Mouse (Mus musculus): ENCODE measurements at regions not wholly inside any gene's neighbourhood (a gene's known extent, or its start where the extent isn't known, plus 50 kb on each side); places are given as distances from the start of the nearest gene placed in this dataset.

DNA sequence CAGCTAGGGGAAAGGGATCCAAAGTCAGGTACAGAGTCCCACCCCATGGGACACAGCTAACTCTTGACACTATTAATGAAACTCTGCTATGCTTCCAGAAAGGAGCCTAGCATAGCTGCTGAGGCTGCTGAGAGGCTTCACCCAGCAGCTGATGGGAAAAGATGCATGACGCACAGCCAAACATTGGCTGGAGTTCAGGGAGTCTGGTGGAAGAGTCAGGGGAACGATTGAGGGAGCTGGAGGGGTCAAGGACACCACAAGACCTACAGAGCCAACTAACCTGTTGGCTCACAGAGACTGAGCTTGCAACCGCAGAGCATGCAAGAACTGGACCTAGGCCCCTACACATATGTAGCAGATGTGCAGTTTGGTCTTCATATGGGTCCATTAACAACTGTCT is 117.2 kb upstream of the Ubr2 start:
- H3K9ac ChIP-seq (ENCODE audit: low read depth, low read length) = no peak overlapping the region
- WGBS = 80% methylated on average over 3 of the region's 3 CpGs
- ATAC-seq (ENCODE audit: low FRiP score, low TSS enrichment) = no peak

GRCm38 (mm10) chr17:47123576-47123975 is 113.2 kb upstream of the Ubr2 start:
- Histone ChIP-seq H3K4me2 (replicated peaks; ENCODE audit: low read depth, low read length) (no peak overlapping the region), H3K9ac (ENCODE audit: low read depth, low read length) (no peak overlapping the region), H3K4me3 (ENCODE audit: low read length) (no peak overlapping the region), H3K36me3 (ENCODE audit: control insufficient read depth, insufficient read depth, low read length) (no peaks in the 10 kb centered on the region), H3K4me1 (ENCODE audit: control insufficient read depth, insufficient read depth, low read length) (no peaks in the 10 kb centered on the region), H3K27me3 (ENCODE audit: control insufficient read depth, insufficient read depth, low read length) (no peaks in the 10 kb centered on the region), H3K27ac (ENCODE audit: low read depth, low read length) (no peak overlapping the region), H3K9me3 (ENCODE audit: control insufficient read depth, low read length) (no peaks in the 10 kb centered on the region)
- WGBS = 93% methylated on average over 18 of the region's 18 CpGs
- ATAC-seq (ENCODE audit: low FRiP score, low TSS enrichment) = no peak

More for the DNA sequence above, 117.2 kb upstream of the Ubr2 start:
- H3K27ac ChIP-seq (ENCODE audit: low read depth, low read length) = no peak overlapping the region
- no peaks in the 10 kb centered on the region for H3K36me3 ChIP-seq (ENCODE audit: control insufficient read depth, insufficient read depth, low read length)
- no peaks in the 10 kb centered on the region for H3K27me3 ChIP-seq (ENCODE audit: control insufficient read depth, insufficient read depth, low read length)
- H3K4me3 ChIP-seq (ENCODE audit: low read length) = no peak overlapping the region
- no peak overlapping the region for H3K4me2 ChIP-seq (replicated peaks; ENCODE audit: low read depth, low read length)
- no peaks in the 10 kb centered on the region for H3K9me3 ChIP-seq (ENCODE audit: control insufficient read depth, low read length)
- no peaks in the 10 kb centered on the region for H3K4me1 ChIP-seq (ENCODE audit: control insufficient read depth, insufficient read depth, low read length)

- H3K27ac ChIP-seq (ENCODE audit: low read depth, low read length) = no peak overlapping the region
- H3K36me3 ChIP-seq (ENCODE audit: control insufficient read depth, insufficient read depth, low read length) = no peaks in the 10 kb centered on the region
- no peaks in the 10 kb centered on the region for H3K4me1 ChIP-seq (ENCODE audit: control insufficient read depth, insufficient read depth, low read length)
- no peaks in the 10 kb centered on the region for H3K9me3 ChIP-seq (ENCODE audit: control insufficient read depth, low read length)
- H3K27me3 ChIP-seq (ENCODE audit: control insufficient read depth, insufficient read depth, low read length) = no peaks in the 10 kb centered on the region
- 81% methylated on average over 9 of the region's 9 CpGs for whole genome bisulfite sequencing
- H3K9ac ChIP-seq (ENCODE audit: low read depth, low read length) = no peak overlapping the region
- no peak overlapping the region for H3K4me2 ChIP-seq (replicated peaks; ENCODE audit: low read depth, low read length)
- H3K4me3 ChIP-seq (ENCODE audit: low read length) = no peak overlapping the region
- ATAC-seq (ENCODE audit: low FRiP score, low TSS enrichment) = no peak
These were observed 111.9 kb upstream of the Ubr2 start for GRCm38 (mm10) chr17:47122221-47122620.

DNA sequence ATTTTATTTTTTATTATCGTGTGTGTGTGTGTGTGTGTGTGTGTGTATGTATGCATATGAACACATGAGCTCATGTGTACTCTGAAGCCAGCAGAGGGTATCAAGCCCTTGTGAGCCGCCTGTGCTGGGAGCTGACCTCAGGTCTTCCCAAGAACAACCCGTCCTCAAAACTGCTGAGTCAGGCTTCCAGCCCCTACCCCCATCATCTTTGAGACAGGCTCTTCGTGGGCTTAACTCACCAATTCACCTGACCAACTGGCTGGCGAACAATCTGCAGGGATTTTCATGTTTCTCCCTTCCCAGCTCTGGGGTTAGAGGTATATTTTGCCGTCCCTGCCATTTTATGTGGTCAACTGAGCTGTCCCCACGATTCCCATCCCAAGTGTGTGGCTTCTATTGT is 107.7 kb upstream of the Ubr2 start:
- Histone ChIP-seq H3K4me2 (replicated peaks; ENCODE audit: low read depth, low read length) (no peak overlapping the region), H3K9ac (ENCODE audit: low read depth, low read length) (no peak overlapping the region), H3K27ac (ENCODE audit: low read depth, low read length) (no peak overlapping the region), H3K9me3 (ENCODE audit: control insufficient read depth, low read length) (no peaks in the 10 kb centered on the region), H3K4me3 (ENCODE audit: low read length) (no peak overlapping the region), H3K4me1 (ENCODE audit: control insufficient read depth, insufficient read depth, low read length) (no peaks in the 10 kb centered on the region), H3K36me3 (ENCODE audit: control insufficient read depth, insufficient read depth, low read length) (no peaks in the 10 kb centered on the region), H3K27me3 (ENCODE audit: control insufficient read depth, insufficient read depth, low read length) (no peaks in the 10 kb centered on the region)
- ATAC-seq (ENCODE audit: low FRiP score, low TSS enrichment) = no peak
- WGBS = 86% methylated on average over 7 of the region's 7 CpGs

DNA sequence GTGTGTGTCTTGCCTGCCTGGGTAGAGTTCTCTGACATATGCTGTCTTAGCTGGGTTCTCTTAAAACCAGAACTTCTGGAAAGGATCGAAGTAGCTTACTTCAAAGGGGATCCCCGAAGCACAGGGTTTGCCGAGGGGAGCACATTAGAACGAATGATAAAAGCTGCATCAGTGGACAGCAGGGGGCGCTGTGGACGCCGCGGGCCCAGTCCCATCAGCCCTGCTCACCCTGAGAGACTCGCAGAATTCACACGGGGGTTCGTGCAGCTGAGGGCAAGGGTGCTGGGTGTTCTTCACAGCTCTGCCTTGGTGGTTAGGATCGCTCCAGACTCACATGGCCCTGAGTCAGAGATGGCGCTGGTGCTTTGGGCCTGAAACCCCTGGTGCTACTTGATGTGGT is 105.4 kb upstream of the Ubr2 start:
- no peaks in the 10 kb centered on the region for H3K27me3 ChIP-seq (ENCODE audit: control insufficient read depth, insufficient read depth, low read length)
- H3K9ac ChIP-seq (ENCODE audit: low read depth, low read length) = no peak overlapping the region
- H3K4me1 ChIP-seq (ENCODE audit: control insufficient read depth, insufficient read depth, low read length) = no peaks in the 10 kb centered on the region
- H3K36me3 ChIP-seq (ENCODE audit: control insufficient read depth, insufficient read depth, low read length) = no peaks in the 10 kb centered on the region
- H3K4me2 ChIP-seq (replicated peaks; ENCODE audit: low read depth, low read length) = no peak overlapping the region
- H3K27ac ChIP-seq (ENCODE audit: low read depth, low read length) = no peak overlapping the region
- no peaks in the 10 kb centered on the region; the same call in 1 of the 2 replicates for H3K9me3 ChIP-seq (ENCODE audit: control insufficient read depth, low read length)
- WGBS = 53% methylated on average over 13 of the region's 13 CpGs
- no peak overlapping the region for H3K4me3 ChIP-seq (ENCODE audit: low read length)
- ATAC-seq (ENCODE audit: low FRiP score, low TSS enrichment) = no peak

- no peaks in the 10 kb centered on the region for H3K27me3 ChIP-seq (ENCODE audit: control insufficient read depth, insufficient read depth, low read length)
- H3K9me3 ChIP-seq (ENCODE audit: control insufficient read depth, low read length) = no peaks in the 10 kb centered on the region; the same call in 1 of the 2 replicates
- no peak overlapping the region for H3K4me2 ChIP-seq (replicated peaks; ENCODE audit: low read depth, low read length)
- H3K9ac ChIP-seq (ENCODE audit: low read depth, low read length) = no peak overlapping the region
- 80% methylated on average over 5 of the region's 5 CpGs for WGBS
- no peak overlapping the region for H3K4me3 ChIP-seq (ENCODE audit: low read length)
- H3K4me1 ChIP-seq (ENCODE audit: control insufficient read depth, insufficient read depth, low read length) = no peaks in the 10 kb centered on the region
- no peak for ATAC-seq (ENCODE audit: low FRiP score, low TSS enrichment)
- H3K36me3 ChIP-seq (ENCODE audit: control insufficient read depth, insufficient read depth, low read length) = no peaks in the 10 kb centered on the region
- H3K27ac ChIP-seq (ENCODE audit: low read depth, low read length) = no peak overlapping the region
These were observed 104.8 kb upstream of the Ubr2 start for GRCm38 (mm10) chr17:47115141-47115540.

- Histone ChIP-seq H3K4me3 (ENCODE audit: low read length) (no peak overlapping the region), H3K36me3 (ENCODE audit: control insufficient read depth, insufficient read depth, low read length) (no peaks in the 10 kb centered on the region), H3K4me1 (ENCODE audit: control insufficient read depth, insufficient read depth, low read length) (no peaks in the 10 kb centered on the region), H3K9me3 (ENCODE audit: control insufficient read depth, low read length) (no peaks in the 10 kb centered on the region; the same call in 1 of the 2 replicates), H3K27me3 (ENCODE audit: control insufficient read depth, insufficient read depth, low read length) (no peaks in the 10 kb centered on the region), H3K4me2 (replicated peaks; ENCODE audit: low read depth, low read length) (no peak overlapping the region), H3K27ac (ENCODE audit: low read depth, low read length) (no peak overlapping the region), H3K9ac (ENCODE audit: low read depth, low read length) (no peak overlapping the region)
- WGBS = 65% methylated on average over 7 of the region's 7 CpGs
- no peak for ATAC-seq (ENCODE audit: low FRiP score, low TSS enrichment)
These were observed 104.4 kb upstream of the Ubr2 start for GRCm38 (mm10) chr17:47114736-47115135.

GRCm38 (mm10) chr17:47112556-47113225 is 102.3 kb upstream of the Ubr2 start:
- no peaks in the 10 kb centered on the region for H3K4me1 ChIP-seq (ENCODE audit: control insufficient read depth, insufficient read depth, low read length)
- ATAC-seq (ENCODE audit: low FRiP score, low TSS enrichment) = no peak
- H3K9me3 ChIP-seq (ENCODE audit: control insufficient read depth, low read length) = no peaks in the 10 kb centered on the region; the same call in 1 of the 2 replicates
- H3K36me3 ChIP-seq (ENCODE audit: control insufficient read depth, insufficient read depth, low read length) = no peaks in the 10 kb centered on the region
- 91% methylated on average over 16 of the region's 16 CpGs for WGBS
- H3K9ac ChIP-seq (ENCODE audit: low read depth, low read length) = no peak overlapping the region
- no peak overlapping the region for H3K27ac ChIP-seq (ENCODE audit: low read depth, low read length)
- H3K27me3 ChIP-seq (ENCODE audit: control insufficient read depth, insufficient read depth, low read length) = no peaks in the 10 kb centered on the region
- no peak overlapping the region for H3K4me3 ChIP-seq (ENCODE audit: low read length)
- no peak overlapping the region for H3K4me2 ChIP-seq (replicated peaks; ENCODE audit: low read depth, low read length)

- WGBS = 93% methylated on average over 4 of the region's 4 CpGs
- H3K36me3 ChIP-seq (ENCODE audit: control insufficient read depth, insufficient read depth, low read length) = no peaks in the 10 kb centered on the region
- ATAC-seq (ENCODE audit: low FRiP score, low TSS enrichment) = no peak
These were observed 100.5 kb upstream of the Ubr2 start for GRCm38 (mm10) chr17:47110836-47111235.

More at GRCm38 (mm10) chr17:47110836-47111235, 100.5 kb upstream of the Ubr2 start:
- H3K27ac ChIP-seq (ENCODE audit: low read depth, low read length) = no peak overlapping the region
- H3K9ac ChIP-seq (ENCODE audit: low read depth, low read length) = no peak overlapping the region
- no peaks in the 10 kb centered on the region for H3K4me1 ChIP-seq (ENCODE audit: control insufficient read depth, insufficient read depth, low read length)
- no peak overlapping the region for H3K4me2 ChIP-seq (replicated peaks; ENCODE audit: low read depth, low read length)
- no peak overlapping the region for H3K4me3 ChIP-seq (ENCODE audit: low read length)
- no peaks in the 10 kb centered on the region for H3K27me3 ChIP-seq (ENCODE audit: control insufficient read depth, insufficient read depth, low read length)
- H3K9me3 ChIP-seq (ENCODE audit: control insufficient read depth, low read length) = no peaks in the 10 kb centered on the region; the same call in 1 of the 2 replicates

All from kidney, embryonic 14.5 days (tissue).